Mouse (Mus musculus): Measurements from ENCODE around the gene Svbp. TPM values are rescaled to one million over a fixed set of nuclear protein-coding genes. Genes with fewer than 3 reads are reported as not detected.

Gene Svbp
- polyA plus RNA-seq, 1 experiment from 2014 or later = 33.6 TPM

GRCm38 (mm10) chr4:119244468-119245240 is 49.5 kb downstream of the Svbp start:
- POLR2A ChIA-PET = interaction anchor here (1.4 to 1.6 kb wide), 2 partner anchors 10 to 13 kb away, joined by 3 to 4 read pairs; no protein-coding TSS in a partner anchor
- ATAC-seq (no peak), DNase-seq (ENCODE audit: low read depth, low spot score) (no peak)
- CTCF ChIA-PET = interaction anchor here (0.7 to 2.3 kb wide), 4 partner anchors 10 to 93 kb away, joined by 3 to 5 read pairs (median 3); no protein-coding TSS in a partner anchor
- TF ChIP-seq CTCF (IDR thresholded peaks at IDR 0.05) = no peak
- in situ Hi-C loops (cut with MboI; ENCODE audit: low pct_unique_long_range_greater_than_20kb) = loop anchor here (5.0 to 10.0 kb wide), 5 partner anchors 48 to 420 kb away; partner anchors contain the start of genes Ccdc30, Foxj3, Frg2f1 and Ybx1
- H3K27me3 ChIP-seq = no peaks in the 10 kb centered on the region

GRCm38 (mm10) chr4:119245556-119245955 is 50.5 kb downstream of the Svbp start:
- no peaks in the 10 kb centered on the region for H3K27me3 ChIP-seq
- no peak for ATAC-seq
- no peak for DNase-seq (ENCODE audit: low read depth, low spot score)
- in situ Hi-C loops (cut with MboI; ENCODE audit: low pct_unique_long_range_greater_than_20kb) = loop anchor here (5.0 to 10.0 kb wide), 4 partner anchors 47 to 419 kb away; partner anchors contain the start of genes Foxj3, Frg2f1 and Ybx1
- CTCF ChIA-PET = interaction anchor here (0.7 to 3.1 kb wide), 6 partner anchors 9 to 93 kb away, joined by 3 to 17 read pairs (median 4); partner anchors contain the start of genes AU022252 and P3h1
- no peak for TF ChIP-seq CTCF (IDR thresholded peaks at IDR 0.05)
- POLR2A ChIA-PET = no interaction called here

DNA sequence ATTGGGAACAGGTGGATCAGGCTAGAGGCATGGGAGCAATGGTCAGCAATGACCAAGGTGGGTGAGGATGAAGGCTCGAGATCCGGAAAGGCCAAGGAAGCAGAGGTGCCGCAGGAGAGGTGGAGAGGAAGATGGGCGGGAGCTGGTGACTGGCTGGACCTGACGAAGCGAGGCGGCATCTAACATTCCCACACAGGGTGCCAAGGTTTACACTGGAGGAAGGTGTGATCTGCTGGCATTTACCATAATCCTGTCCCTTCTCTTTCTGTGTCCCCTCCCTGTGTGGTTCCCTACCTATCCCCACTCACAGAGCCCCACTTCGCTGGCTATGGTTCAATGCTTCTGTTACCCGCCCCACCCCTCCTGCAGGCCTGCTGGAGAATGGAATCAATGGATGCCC is 50.9 kb downstream of the Svbp start:
- ATAC-seq (no peak), DNase-seq (ENCODE audit: low read depth, low spot score) (no peak)
- TF ChIP-seq CTCF (IDR thresholded peaks at IDR 0.05) = no peak
- no peaks in the 10 kb centered on the region for H3K27me3 ChIP-seq
- in situ Hi-C loops (cut with MboI; ENCODE audit: low pct_unique_long_range_greater_than_20kb) = loop anchor here (5.0 to 10.0 kb wide), 4 partner anchors 46 to 419 kb away; partner anchors contain the start of genes Foxj3, Frg2f1 and Ybx1
- POLR2A ChIA-PET = no interaction called here
- CTCF ChIA-PET = interaction anchor here (1.0 to 3.1 kb wide), 6 partner anchors 7 to 93 kb away, joined by 3 to 17 read pairs (median 4); partner anchors contain the start of genes AU022252 and P3h1

- in situ Hi-C loops (cut with MboI; ENCODE audit: low pct_unique_long_range_greater_than_20kb) = loop anchor here (5.0 to 10.0 kb wide), 4 partner anchors 46 to 418 kb away; partner anchors contain the start of genes Foxj3, Frg2f1 and Ybx1
- DNase-seq (ENCODE audit: low read depth, low spot score) = no peak
- H3K27me3 ChIP-seq = no peaks in the 10 kb centered on the region
- no peak for ATAC-seq
- ChIA-PET CTCF (interaction anchor here (1.1 to 3.1 kb wide), 5 partner anchors 7 to 132 kb away, joined by 3 to 17 read pairs (median 5); partner anchors contain the start of genes AU022252 and P3h1), POLR2A (no interaction called here)
- TF ChIP-seq CTCF (IDR thresholded peaks at IDR 0.05) = no peak
Observed at GRCm38 (mm10) chr4:119246688-119247225, 51.7 kb downstream of the Svbp start.

- CTCF ChIA-PET = interaction anchor here (0.9 to 3.1 kb wide), 9 partner anchors 8 to 131 kb away, joined by 3 to 17 read pairs (median 4); partner anchors contain the start of genes AU022252 and P3h1
- no peak for TF ChIP-seq CTCF (IDR thresholded peaks at IDR 0.05)
- POLR2A ChIA-PET = interaction anchor here (0.6 kb wide), 1 partner anchor 10 kb away, joined by 3 read pairs; no protein-coding TSS in a partner anchor
Observed at GRCm38 (mm10) chr4:119247462-119248235, 52.5 kb downstream of the Svbp start.

GRCm38 (mm10) chr4:119248407-119248965 is 53.4 kb downstream of the Svbp start:
- in situ Hi-C loops (cut with MboI; ENCODE audit: low pct_unique_long_range_greater_than_20kb) = loop anchor here (5.0 to 10.0 kb wide), 4 partner anchors 44 to 416 kb away; partner anchors contain the start of genes Foxj3, Frg2f1 and Ybx1
- TF ChIP-seq CTCF (IDR thresholded peaks at IDR 0.05) = no peak
- CTCF ChIA-PET = interaction anchor here (0.9 to 3.1 kb wide), 8 partner anchors 9 to 90 kb away, joined by 3 to 17 read pairs (median 4); partner anchors contain the start of genes AU022252 and P3h1
- ATAC-seq = peak; percentile 26
- H3K27me3 ChIP-seq = no peaks in the 10 kb centered on the region
- POLR2A ChIA-PET = interaction anchor here (0.6 kb wide), 2 partner anchors 9 to 597 kb away, joined by 3 read pairs; no protein-coding TSS in a partner anchor
- no peak for DNase-seq (ENCODE audit: low read depth, low spot score)

More at GRCm38 (mm10) chr4:119247462-119248235, 52.5 kb downstream of the Svbp start:
- DNase-seq (ENCODE audit: low read depth, low spot score) (no peak), ATAC-seq (peak; percentile 41)
- in situ Hi-C loops (cut with MboI; ENCODE audit: low pct_unique_long_range_greater_than_20kb) = loop anchor here (5.0 to 10.0 kb wide), 4 partner anchors 45 to 417 kb away; partner anchors contain the start of genes Foxj3, Frg2f1 and Ybx1
- no peaks in the 10 kb centered on the region for H3K27me3 ChIP-seq

Other genes with a start within 250 kb of the Svbp start
- gene Lao1, start 233.7 kb upstream of the Svbp start, polyA plus RNA-seq (2021) = not detected
- 59.8 TPM for gene Slc2a1, start 86.6 kb upstream of the Svbp start, polyA plus RNA-seq (2021)
- gene Zfp691, start 21.1 kb upstream of the Svbp start, polyA plus RNA-seq (2021) = 11.6 TPM
- not detected for gene Ermap, start 5.3 kb upstream of the Svbp start, polyA plus RNA-seq (2021)
- gene Tmem269, start 22.9 kb downstream of the Svbp start, polyA plus RNA-seq (2021) = not detected
- 12.3 TPM for gene AU022252, start 37.4 kb downstream of the Svbp start, polyA plus RNA-seq (2021)
- 45.3 TPM for gene P3h1, start 37.6 kb downstream of the Svbp start, polyA plus RNA-seq (2021)
- gene Cldn19, start 60.1 kb downstream of the Svbp start, polyA plus RNA-seq (2021) = 7.1 TPM
- 590 TPM for gene Ybx1, start 99.3 kb downstream of the Svbp start, polyA plus RNA-seq (2021)
- gene Ppih, start 125.2 kb downstream of the Svbp start, polyA plus RNA-seq (2021) = 10.5 TPM
- 11.2 TPM for gene Ccdc30, start 220.2 kb downstream of the Svbp start, polyA plus RNA-seq (2021)
- 11.3 TPM for gene Ppcs, start 227.1 kb downstream of the Svbp start, polyA plus RNA-seq (2021)
- gene Zmynd12, start 227.5 kb downstream of the Svbp start, polyA plus RNA-seq (2021) = 0.46 TPM

Measured in Patski (cell line).